Mouse (Mus musculus) liver, postnatal 0 days (tissue): Measurements from ENCODE around the gene Cox7a1. TPM values are rescaled to one million over a fixed set of nuclear protein-coding genes. Genes with fewer than 3 reads are reported as not detected.

ENCODE experiments used
- ATAC-seq: fragments of 200-750 bp; cut with Nextera tagmentation; 2 replicates; pipeline ENCODE4 v1.8.0; 2017; ENCODE audit warnings: mild to moderate bottlenecking, moderate library complexity
- DNase-seq: peaks from one replicate; pipeline ENCODE4 v3.0.0-alpha.2; 2016
- H3K27ac ChIP-seq: fragments of 300-500 bp; sonication (generic); 2 replicates; pipeline ENCODE4 v1.5.1; 2014; ENCODE audit warnings: antibody characterized with exemption, moderate library complexity, mild to moderate bottlenecking, low read depth
- H3K27me3 ChIP-seq: fragments of 300-500 bp; sonication (generic); 2 replicates; pipeline ENCODE4 v1.6.1; 2014; ENCODE audit warnings: low read length, control low read depth, mixed read lengths; ENCODE audit not compliant: insufficient read depth
- H3K36me3 ChIP-seq: fragments of 300-500 bp; sonication (generic); replicated peaks from 2 replicates; pipeline ENCODE4 v1.6.1; 2014; ENCODE audit warnings: mild to moderate bottlenecking, control low read depth, low read length, moderate library complexity, mixed read lengths; ENCODE audit not compliant: insufficient read depth
- H3K4me1 ChIP-seq: fragments of 300-500 bp; sonication (generic); 2 replicates; pipeline ENCODE4 v1.6.1; 2014; ENCODE audit warnings: antibody characterized with exemption, mild to moderate bottlenecking, control low read depth; ENCODE audit not compliant: insufficient read depth
- H3K4me2 ChIP-seq: fragments of 300-500 bp; sonication (generic); 2 replicates; pipeline ENCODE4 v1.6.1; 2014; ENCODE audit warnings: low read depth, mild to moderate bottlenecking, low read length, moderate library complexity, mixed read lengths
- H3K4me3 ChIP-seq: fragments of 300-500 bp; sonication (generic); 2 replicates; pipeline ENCODE4 v1.5.1; 2014; ENCODE audit warnings: low read depth, low read length
- H3K9ac ChIP-seq: fragments of 300-500 bp; sonication (generic); replicated peaks from 2 replicates; pipeline ENCODE4 v1.6.1; 2014; ENCODE audit warnings: mild to moderate bottlenecking, moderate library complexity
- H3K9me3 ChIP-seq: fragments of 300-500 bp; sonication (generic); 2 replicates; pipeline ENCODE4 v1.6.1; 2016; ENCODE audit warnings: mild to moderate bottlenecking, control low read depth, low read length, mixed read lengths
- CTCF ChIP-seq: sonication (generic); IDR thresholded peaks from 2 replicates; pipeline ENCODE4 v1.5.1; 2016; ENCODE audit warnings: antibody characterized with exemption, low read depth
- EP300 ChIP-seq: IDR thresholded peaks from 2 replicates; pipeline ENCODE4 v1.6.1; 2016; ENCODE audit warnings: antibody characterized with exemption, low read depth, mild to moderate bottlenecking
- WGBS: fragments of 180-500 bp; shearing (Covaris S2); extraction: QIAGEN DNeasy Blood & Tissue Kit; methylation state at CpG from one replicate; pipeline ENCODE4 v1.1.7; 2014; ENCODE audit not compliant: insufficient replicate concordance; 5-methylcytosine and 5-hydroxymethylcytosine counted together
- polyA plus RNA-seq: library from polyadenylated mRNA; unstranded; fragments of >200 nt; fragmentation: Nextera tagmentation; extraction: Ambion mirVana; gene quantifications from 2 replicates; pipeline ENCODE4 v1.2.1, GENCODE M21; 2015

Cox7a1 gene
- polyA plus RNA-seq, 1 experiment from 2014 or later: 7.0 TPM

DNA sequence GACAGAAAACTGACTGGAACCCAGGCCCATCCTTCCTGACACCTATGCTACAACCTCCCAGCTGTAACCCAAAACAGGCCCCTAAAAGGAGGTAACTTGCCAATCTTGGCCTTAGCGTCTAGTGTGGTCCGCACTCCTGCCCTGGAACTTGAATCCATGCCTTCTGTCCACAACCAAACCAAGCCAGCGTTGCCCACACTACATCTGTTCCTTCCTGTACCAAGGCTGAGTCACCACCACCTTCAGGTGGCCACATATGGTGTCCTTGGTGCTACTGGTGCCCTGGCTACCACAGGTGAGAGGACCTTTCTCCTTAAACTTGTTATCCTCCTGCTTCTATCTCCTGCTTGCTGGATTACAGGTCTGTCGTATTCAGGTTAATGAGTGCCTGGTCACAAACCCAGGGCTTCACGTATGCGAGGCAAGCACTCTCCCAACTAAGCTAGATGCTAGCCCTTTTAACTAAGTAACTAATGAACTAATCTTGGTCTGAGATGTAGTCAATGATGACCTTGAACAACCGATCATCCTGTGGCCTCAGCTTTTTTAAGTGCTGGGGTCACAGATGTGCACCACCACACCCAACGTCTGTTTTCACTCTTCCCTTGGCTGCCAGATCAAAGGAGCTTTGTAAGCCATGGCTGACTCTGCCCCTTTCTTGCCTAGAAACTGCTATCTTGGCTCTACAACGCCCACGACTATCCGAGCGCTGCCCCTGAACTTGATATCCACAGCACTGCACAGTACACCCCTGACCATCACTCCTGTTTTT is 4.6 kb downstream of the Cox7a1 start:
- no peak overlapping the region for H3K4me2 ChIP-seq
- DNase-seq: no peak
- TF ChIP-seq CTCF: no peak
- no peak for TF ChIP-seq EP300
- 78% methylated on average over 12 of the region's 12 CpGs for WGBS
- no peak overlapping the region for H3K27ac ChIP-seq
- peaks cover 11% of the 10 kb centered on the region for H3K4me1 ChIP-seq
- no peak overlapping the region for H3K4me3 ChIP-seq
- H3K9me3 ChIP-seq: no peaks in the 10 kb centered on the region
- H3K36me3 ChIP-seq: peaks cover 58% of the 10 kb centered on the region
- no peaks in the 10 kb centered on the region for H3K27me3 ChIP-seq
- no peak overlapping the region for H3K9ac ChIP-seq
- no peak for ATAC-seq

DNA sequence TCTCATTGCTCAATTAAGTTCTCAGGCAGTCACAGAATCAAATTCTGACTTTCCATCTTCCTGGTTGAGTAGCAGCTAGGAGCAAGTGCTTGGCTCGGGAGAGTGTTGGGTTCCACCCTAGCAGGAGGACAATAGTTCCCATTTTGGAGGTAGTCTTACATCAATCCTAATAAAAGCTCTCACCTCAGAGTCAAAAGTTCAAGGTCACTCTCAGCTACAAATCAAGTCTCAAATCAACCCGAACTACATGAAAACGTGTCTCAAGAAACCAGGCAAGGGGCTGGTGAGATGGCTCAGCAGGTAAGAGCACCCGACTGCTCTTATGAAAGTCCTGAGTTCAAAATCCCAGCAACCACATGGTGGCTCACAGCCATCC is 5.2 kb downstream of the Cox7a1 start:
- Histone ChIP-seq H3K4me3 (no peak overlapping the region), H3K4me2 (no peak overlapping the region), H3K36me3 (peaks cover 58% of the 10 kb centered on the region), H3K4me1 (peaks cover 11% of the 10 kb centered on the region), H3K27me3 (no peaks in the 10 kb centered on the region), H3K9me3 (no peaks in the 10 kb centered on the region), H3K27ac (no peak overlapping the region), H3K9ac (no peak overlapping the region)
- no peak for DNase-seq
- no peak for ATAC-seq
- TF ChIP-seq CTCF (no peak), EP300 (no peak)
- WGBS: 83% methylated on average over 4 of the region's 4 CpGs

DNA sequence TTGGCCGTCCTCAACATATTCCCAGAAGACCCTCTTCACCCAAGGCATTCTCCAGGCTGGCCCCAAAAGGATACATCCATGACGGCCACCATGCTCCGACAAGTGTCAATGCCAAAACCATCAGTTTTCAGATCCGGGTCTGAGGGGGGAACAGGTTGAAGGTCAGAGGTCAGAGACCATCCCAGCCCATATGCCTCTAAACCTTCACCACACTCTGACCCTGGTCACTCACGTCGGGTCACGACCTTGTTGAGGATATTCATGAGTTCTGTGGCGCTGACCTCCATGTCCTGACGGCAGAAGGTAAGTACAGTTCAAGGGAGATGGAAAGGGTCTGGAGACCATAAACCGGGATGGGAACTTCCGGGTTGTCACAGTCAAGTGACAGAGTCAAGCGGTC is 8.1 kb downstream of the Cox7a1 start:
- no peak overlapping the region for H3K9ac ChIP-seq
- 90% methylated on average over 12 of the region's 12 CpGs for WGBS

DNA sequence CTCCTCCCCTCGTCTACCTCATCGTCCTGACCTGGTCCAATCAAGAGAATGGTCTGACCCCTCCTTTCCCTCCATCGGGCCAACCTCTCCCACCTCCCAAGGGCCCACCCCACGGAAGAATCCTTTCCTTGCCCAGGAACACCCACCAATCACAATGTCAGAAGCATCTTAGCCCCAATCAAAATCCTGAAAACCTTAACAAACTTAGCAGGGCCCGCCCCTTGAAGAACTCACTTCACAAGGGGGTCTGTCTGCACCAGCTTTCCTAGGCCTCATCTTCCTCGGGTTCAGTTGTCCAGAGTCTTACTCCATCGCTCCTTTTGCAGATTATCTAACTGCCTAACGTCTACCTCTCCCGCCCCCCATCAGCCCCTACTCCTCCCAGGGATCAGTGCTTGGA is 9.1 kb downstream of the Cox7a1 start:
- Histone ChIP-seq H3K4me2 (peak overlapping the region; percentile 83), H3K36me3 (peaks cover 36% of the 10 kb centered on the region), H3K9ac (peak overlapping the region; percentile 86; the same call in 1 of the 2 replicates), H3K4me3 (no peak overlapping the region), H3K27ac (no peak overlapping the region), H3K9me3 (no peaks in the 10 kb centered on the region), H3K27me3 (no peaks in the 10 kb centered on the region), H3K4me1 (peaks cover 17% of the 10 kb centered on the region)
- TF ChIP-seq CTCF (no peak), EP300 (no peak)
- WGBS: 66% methylated on average over 9 of the region's 9 CpGs
- no peak for DNase-seq
- ATAC-seq: no peak

More for the DNA sequence above, 8.1 kb downstream of the Cox7a1 start:
- peaks cover 17% of the 10 kb centered on the region for H3K4me1 ChIP-seq
- DNase-seq (no peak), ATAC-seq (no peak)
- H3K4me3 ChIP-seq: no peak overlapping the region
- no peak overlapping the region for H3K4me2 ChIP-seq
- H3K27ac ChIP-seq: no peak overlapping the region
- TF ChIP-seq EP300: no peak
- TF ChIP-seq CTCF: no peak
- H3K27me3 ChIP-seq: no peaks in the 10 kb centered on the region
- H3K36me3 ChIP-seq: peaks cover 45% of the 10 kb centered on the region
- no peaks in the 10 kb centered on the region for H3K9me3 ChIP-seq

DNA sequence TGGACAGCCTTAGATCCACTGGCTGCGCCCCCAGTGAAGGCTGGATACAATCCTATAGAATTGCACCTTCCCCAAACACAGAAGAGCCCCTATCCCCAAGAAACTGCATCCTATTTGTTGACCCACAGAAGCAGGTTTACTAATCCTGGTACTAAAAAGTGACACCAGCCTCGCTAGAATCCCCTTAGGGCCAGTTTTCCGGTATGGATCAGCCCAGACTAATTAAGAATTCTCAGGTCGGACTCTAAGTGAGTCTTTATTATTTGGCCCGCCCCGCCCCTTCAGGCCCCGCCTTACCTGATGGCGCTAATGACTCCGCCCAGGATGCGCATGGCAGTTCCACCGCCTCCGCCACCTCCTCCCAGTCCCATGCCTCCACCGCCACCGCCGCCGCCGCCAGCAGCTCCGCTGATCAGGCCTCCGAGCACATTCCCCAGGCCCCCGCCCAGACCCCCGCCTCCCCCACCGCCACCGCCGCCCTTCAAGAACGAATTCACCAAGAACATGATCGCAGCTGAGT is 9.7 kb downstream of the Cox7a1 start:
- Histone ChIP-seq H3K36me3 (peaks cover 30% of the 10 kb centered on the region), H3K9ac (peak overlapping the region; percentile 86), H3K4me2 (peak overlapping the region; percentile 83), H3K27me3 (no peaks in the 10 kb centered on the region), H3K27ac (peak overlapping the region; percentile 75), H3K4me3 (peak overlapping the region; percentile 80), H3K9me3 (no peaks in the 10 kb centered on the region), H3K4me1 (peaks cover 20% of the 10 kb centered on the region)
- TF ChIP-seq CTCF (no peak), EP300 (no peak)
- 2% methylated on average over 26 of the region's 26 CpGs for WGBS
- ATAC-seq (peak; percentile 71), DNase-seq (peak; percentile 90)

DNA sequence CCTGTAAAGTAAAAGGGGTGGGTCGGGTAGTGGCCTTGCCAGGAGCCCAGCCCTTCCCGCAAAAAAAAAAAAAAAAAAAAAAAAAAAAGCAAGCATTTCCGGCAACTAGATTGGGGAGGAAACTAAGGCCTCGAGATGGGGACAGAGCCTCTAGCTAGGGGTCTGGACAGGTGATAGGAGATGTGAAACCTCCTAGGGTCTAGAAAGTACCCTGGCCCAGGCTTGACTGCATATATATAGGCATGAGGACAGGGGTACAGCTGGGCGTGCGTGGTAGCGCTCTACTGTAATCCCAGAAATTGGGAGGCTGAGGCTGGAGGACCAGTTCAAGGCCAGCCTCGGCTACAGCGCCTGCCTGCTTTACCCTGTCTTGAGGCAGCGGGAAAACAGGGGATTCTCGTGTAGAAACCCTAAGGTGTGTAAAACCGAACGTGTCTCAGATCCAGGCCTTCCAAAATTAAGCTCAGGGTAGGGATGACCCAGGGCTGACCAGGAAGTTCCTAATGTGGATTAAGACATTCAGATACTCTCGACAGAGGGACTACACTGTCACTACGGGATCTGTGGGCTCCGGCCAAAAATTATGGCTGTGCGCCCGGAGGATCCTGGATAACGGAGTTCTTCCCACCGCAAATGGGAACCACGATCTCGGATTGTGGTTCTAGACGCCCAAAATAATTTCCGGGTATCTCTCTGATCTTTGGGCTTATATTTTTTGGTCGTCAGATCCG is 10.3 kb downstream of the Cox7a1 start:
- Histone ChIP-seq H3K36me3 (peaks cover 25% of the 10 kb centered on the region), H3K4me3 (peak overlapping the region; percentile 80), H3K27ac (peak overlapping the region; percentile 75), H3K4me2 (peak overlapping the region; percentile 83), H3K9me3 (no peaks in the 10 kb centered on the region), H3K9ac (peak overlapping the region; percentile 86), H3K27me3 (no peaks in the 10 kb centered on the region), H3K4me1 (peaks cover 20% of the 10 kb centered on the region)
- ATAC-seq (peak; percentile 50), DNase-seq (peak; percentile 39)
- TF ChIP-seq EP300 (no peak), CTCF (no peak)
- under 1% methylated on average over 26 of the region's 26 CpGs for WGBS
